Mouse (Mus musculus) CD8-positive naive resting alpha-beta T cell, adult 57 days (primary cell): ENCODE data around the gene Tubb1. TPM values are rescaled to one million over a fixed set of nuclear protein-coding genes. Genes with fewer than 3 reads are reported as not detected.

ENCODE experiments used
- total RNA-seq: library from RNA; stranded (reverse); gene quantifications from one replicate; pipeline ENCODE4 v1.2.4, GENCODE M21; 2023

Tubb1 gene
- total RNA-seq = 0.37 TPM

DNA sequence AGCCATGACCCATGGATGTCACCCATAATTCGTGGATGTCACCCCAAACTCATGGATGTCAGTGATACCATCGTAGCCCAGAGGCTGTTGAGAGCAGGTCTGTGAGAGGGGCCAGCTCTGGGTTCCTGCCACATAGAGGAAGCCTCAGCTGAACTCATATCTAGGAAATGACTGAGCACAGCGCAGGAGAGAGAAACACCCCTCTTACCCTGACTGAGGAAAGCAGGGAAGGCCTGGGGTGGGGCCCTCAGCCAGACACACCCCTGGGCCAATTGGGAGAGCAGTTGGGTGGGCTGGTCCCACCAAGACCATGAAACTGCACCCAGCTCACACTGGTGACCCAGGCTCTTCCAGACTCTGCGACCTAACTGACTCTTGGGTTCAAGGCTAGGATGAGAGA lies at the start of gene Tubb1:
Gene Tubb1, plus strand, starts transcription at position 343 of the 400 bp plus-strand sequence.

DNA sequence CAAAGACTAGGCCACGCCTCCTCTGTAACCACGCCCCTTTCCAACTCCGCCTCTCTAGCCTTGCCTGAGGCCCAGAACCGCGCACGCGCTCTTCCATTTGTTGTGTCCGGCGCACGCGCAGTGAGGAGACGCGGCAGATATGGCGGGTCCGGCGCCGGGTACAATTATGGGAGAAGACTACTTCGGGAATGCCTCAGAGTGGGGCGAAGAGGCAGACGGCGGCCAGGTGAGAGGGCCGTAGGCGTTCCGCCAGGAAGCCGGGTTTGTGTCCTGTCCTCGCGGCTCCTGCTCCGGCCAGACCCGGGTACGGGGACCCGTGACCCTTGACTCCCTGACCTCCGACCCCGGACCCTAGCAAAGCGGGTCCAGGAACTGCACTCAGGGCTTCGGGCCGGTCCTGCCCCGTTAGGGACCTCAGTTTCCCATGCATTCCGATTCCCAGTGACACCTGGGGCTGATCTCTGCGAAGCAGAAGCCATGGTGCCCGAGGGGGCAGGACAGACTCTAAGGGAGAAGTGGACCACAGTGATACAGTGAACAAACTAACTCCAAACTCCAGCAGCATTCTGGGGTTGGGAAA lies 34.7 kb upstream of the Tubb1 start, which contains the start of gene Nelfcd:
Gene Nelfcd, plus strand, starts transcription at position 74 of the 580 bp plus-strand sequence.

DNA sequence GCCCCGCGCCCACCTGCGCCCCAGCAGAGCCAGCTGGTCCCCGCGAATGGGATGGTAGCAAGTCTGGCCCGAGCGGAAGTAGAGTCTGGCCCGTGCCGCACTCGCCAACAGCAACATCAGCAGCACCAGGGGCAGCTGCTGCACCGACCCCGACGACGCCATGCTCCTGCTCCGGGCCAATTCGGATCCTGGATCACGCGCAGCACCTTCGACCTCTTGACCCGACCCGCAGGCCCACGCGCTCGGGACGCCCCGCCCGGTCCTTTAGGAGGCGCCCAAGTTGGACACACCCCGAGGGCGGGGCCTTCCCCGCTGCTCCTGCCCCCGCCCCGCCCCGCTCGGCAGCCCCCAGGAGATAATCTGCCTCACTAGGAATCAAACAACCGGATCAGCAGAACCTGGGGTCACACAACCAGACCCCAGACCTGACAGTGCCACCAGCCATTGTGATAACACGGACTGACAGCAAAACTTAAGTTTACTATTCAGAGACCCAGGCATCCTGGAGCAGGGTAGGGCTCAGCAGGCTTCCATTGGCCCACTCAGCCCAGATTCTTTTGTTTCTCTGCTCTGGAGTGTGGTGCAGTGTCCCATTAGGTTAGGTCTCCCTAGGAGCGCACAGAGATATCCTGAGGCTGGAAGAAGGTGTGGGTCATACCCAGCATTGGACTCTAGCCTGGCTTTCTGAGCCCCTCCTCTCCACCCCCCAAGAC lies 11.6 kb upstream of the Tubb1 start, which contains the start of gene Ctsz:
Gene Ctsz, minus strand, starts transcription at position 303 of the 713 bp plus-strand sequence.

DNA sequence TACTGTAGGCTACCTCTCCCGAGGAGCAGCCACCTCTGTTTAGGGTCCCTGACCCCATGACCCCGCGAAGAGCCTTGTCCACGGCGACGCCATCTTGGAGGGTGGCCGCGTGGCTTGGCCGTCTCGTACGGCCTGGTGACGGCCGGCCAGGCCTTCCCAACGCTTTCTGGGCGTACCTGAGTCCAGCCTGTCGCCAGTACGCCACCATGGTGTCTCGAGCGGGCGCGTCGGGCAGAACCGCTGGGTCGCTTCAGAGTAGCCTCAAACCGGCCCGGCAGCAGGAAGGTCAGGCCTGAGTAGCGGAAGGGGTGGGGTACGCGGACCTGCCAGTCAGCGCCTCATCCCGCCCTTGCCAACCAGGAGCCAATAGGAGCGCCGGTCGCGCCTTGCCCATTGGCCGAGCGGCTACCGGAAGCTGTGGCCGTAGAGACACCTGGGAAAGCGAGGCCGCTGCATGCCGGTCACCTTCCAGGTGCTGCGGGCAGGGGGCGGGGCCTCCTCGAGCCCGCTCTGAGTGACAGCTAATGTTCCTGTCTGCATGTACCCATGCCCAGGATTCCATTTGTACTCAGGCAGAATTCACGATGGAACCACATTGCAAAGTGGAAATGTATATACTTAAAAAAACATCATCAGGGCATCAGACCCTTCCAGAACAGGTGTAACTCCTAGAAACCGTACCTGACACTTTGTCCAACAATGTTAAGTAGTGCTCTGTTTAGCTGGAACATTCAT lies 13.5 kb downstream of the Tubb1 start, which contains the start of gene Atp5e:
Gene Atp5e, minus strand, starts transcription at position 317 of the 735 bp plus-strand sequence.

DNA sequence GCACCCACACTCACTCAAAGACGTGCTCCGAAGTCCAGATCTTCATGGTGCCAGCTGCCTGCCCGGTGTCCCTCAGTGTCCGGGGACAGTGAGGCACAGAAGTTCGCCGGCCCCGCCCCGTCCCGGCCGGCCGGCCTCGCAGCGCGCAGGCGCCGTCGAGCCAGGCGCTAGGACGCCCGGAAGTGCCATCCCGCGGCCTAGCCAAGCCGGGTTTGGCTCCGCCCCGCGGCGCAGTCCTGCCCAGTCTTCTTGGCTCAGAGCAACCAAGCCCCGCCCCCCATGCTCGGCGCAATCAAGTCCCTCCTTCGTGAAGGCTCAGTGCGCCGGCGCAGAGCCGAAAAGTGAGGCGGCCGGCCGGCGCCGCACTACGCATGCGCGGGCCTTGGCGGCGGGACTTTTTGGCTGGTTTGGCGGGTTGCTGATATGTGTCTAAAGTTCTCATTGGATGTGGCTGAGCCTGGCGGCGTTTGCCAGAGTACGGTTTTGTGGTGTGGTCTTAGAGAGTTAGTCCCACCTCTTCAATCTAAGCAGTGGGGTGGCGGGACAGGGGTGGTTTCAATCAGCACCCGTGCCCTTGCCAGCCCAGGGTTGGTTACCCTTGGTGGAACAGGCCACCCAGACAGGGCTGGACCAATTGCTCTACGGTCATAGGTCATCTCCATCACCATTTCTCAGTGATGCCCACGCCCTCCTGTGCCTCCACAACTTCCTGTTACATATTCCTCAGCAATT lies 22.5 kb downstream of the Tubb1 start, which contains the start of gene Prelid3b:
Gene Prelid3b, minus strand, starts transcription at position 264 of the 732 bp plus-strand sequence.

Other genes starting within 250 kb of the Tubb1 start
- gene Gnas, start 166.4 kb upstream of the Tubb1 start, total RNA-seq = 431 TPM
- not detected for gene Gm20721, start 104.0 kb upstream of the Tubb1 start, total RNA-seq
- 50.0 TPM for gene Nelfcd, start 34.9 kb upstream of the Tubb1 start, total RNA-seq
- 46.5 TPM for gene Ctsz, start 11.7 kb upstream of the Tubb1 start, total RNA-seq
- gene Atp5e, start 13.4 kb downstream of the Tubb1 start, total RNA-seq = 221 TPM
- gene Prelid3b, start 22.4 kb downstream of the Tubb1 start, total RNA-seq = 39.7 TPM
- 37.2 TPM for gene Zfp831, start 192.8 kb downstream of the Tubb1 start, total RNA-seq